Mouse (Mus musculus) embryonic facial prominence, embryonic 15.5 days (tissue): ENCODE measurements around the gene Fam181b. TPM values are rescaled to one million over a fixed set of nuclear protein-coding genes. Genes with fewer than 3 reads are reported as not detected.

Experiments used
- polyA plus RNA-seq: library from polyadenylated mRNA; unstranded; fragments of >200 nt; fragmentation: Nextera tagmentation; extraction: Ambion mirVana; gene quantifications from 2 replicates; pipeline ENCODE4 v1.2.1, GENCODE M21; 2015

Fam181b gene
- polyA plus RNA-seq, 1 experiment from 2014 or later: 8.2 TPM

Other genes with a start within 250 kb of the Fam181b start
- 9.2 and 10.4 TPM in 2 replicates for gene Ddias, start 205.6 kb upstream of the Fam181b start, polyA plus RNA-seq
- gene Prcp, start 205.4 kb upstream of the Fam181b start, polyA plus RNA-seq: 30.2 and 30.5 TPM in 2 replicates